Mouse (Mus musculus): Measurements from ENCODE around the gene Fkbp6. TPM values are rescaled to one million over a fixed set of nuclear protein-coding genes. Genes with fewer than 3 reads are reported as not detected.

Fkbp6 gene
- polyA plus RNA-seq, 1 experiment from 2014 or later, result 0.34 TPM

GRCm38 (mm10) chr5:135359772-135360171 is 9.9 kb upstream of the Fkbp6 start:
- Histone ChIP-seq H3K36me3 (ENCODE audit: control insufficient read depth, insufficient read depth, low read length) (no peaks in the 10 kb centered on the region), H3K9me3 (replicated peaks; ENCODE audit: control insufficient read depth, low read length, poor library complexity, severe bottlenecking) (no peaks in the 10 kb centered on the region), H3K4me2 (ENCODE audit: low read length) (no peak overlapping the region), H3K27me3 (ENCODE audit: control insufficient read depth, insufficient read depth, low read depth, low read length) (no peaks in the 10 kb centered on the region), H3K4me1 (ENCODE audit: control insufficient read depth, insufficient read depth, low read length) (no peaks in the 10 kb centered on the region), H3K27ac (ENCODE audit: low read length) (no peak overlapping the region), H3K4me3 (ENCODE audit: low read depth, low read length) (no peak overlapping the region), H3K9ac (ENCODE audit: low read depth, low read length) (no peak overlapping the region)
- WGBS, result 91% methylated on average over 2 of the region's 2 CpGs
- no peak for ATAC-seq

GRCm38 (mm10) chr5:135357556-135357955 is 7.7 kb upstream of the Fkbp6 start:
- ATAC-seq, result no peak
- H3K4me1 ChIP-seq (ENCODE audit: control insufficient read depth, insufficient read depth, low read length), result no peaks in the 10 kb centered on the region
- 83% methylated on average over 2 of the region's 2 CpGs for WGBS
- no peaks in the 10 kb centered on the region for H3K9me3 ChIP-seq (replicated peaks; ENCODE audit: control insufficient read depth, low read length, poor library complexity, severe bottlenecking)
- H3K27ac ChIP-seq (ENCODE audit: low read length), result no peak overlapping the region
- no peak overlapping the region for H3K4me2 ChIP-seq (ENCODE audit: low read length)
- no peaks in the 10 kb centered on the region for H3K36me3 ChIP-seq (ENCODE audit: control insufficient read depth, insufficient read depth, low read length)
- no peak overlapping the region for H3K9ac ChIP-seq (ENCODE audit: low read depth, low read length)
- no peak overlapping the region for H3K4me3 ChIP-seq (ENCODE audit: low read depth, low read length)
- no peaks in the 10 kb centered on the region for H3K27me3 ChIP-seq (ENCODE audit: control insufficient read depth, insufficient read depth, low read depth, low read length)

GRCm38 (mm10) chr5:135356090-135356489 is 6.2 kb upstream of the Fkbp6 start:
- Histone ChIP-seq H3K36me3 (ENCODE audit: control insufficient read depth, insufficient read depth, low read length) (no peaks in the 10 kb centered on the region), H3K4me1 (ENCODE audit: control insufficient read depth, insufficient read depth, low read length) (no peaks in the 10 kb centered on the region), H3K9me3 (replicated peaks; ENCODE audit: control insufficient read depth, low read length, poor library complexity, severe bottlenecking) (no peaks in the 10 kb centered on the region), H3K4me3 (ENCODE audit: low read depth, low read length) (no peak overlapping the region), H3K27me3 (ENCODE audit: control insufficient read depth, insufficient read depth, low read depth, low read length) (no peaks in the 10 kb centered on the region), H3K27ac (ENCODE audit: low read length) (no peak overlapping the region), H3K4me2 (ENCODE audit: low read length) (no peak overlapping the region), H3K9ac (ENCODE audit: low read depth, low read length) (no peak overlapping the region)
- no peak for ATAC-seq
- 47% methylated on average over 1 of the region's 1 CpGs for WGBS

DNA sequence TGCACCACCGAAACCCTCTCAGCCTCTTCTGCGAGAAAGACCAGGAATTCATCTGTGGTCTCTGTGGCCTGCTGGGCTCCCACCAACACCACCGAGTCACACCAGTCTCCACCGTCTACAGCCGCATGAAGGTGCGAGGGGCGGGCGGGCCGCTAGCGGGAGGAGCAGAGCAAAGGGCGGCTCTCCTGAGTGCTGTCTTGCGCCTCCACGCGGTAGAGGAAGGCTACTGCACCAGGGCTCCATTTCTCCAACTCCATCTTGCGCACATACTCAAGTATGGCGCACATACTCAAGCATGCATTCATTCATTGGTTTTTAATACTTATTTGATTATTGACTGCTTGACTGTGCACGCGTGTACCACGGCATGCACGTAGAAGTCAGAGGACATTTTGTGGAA is 3.7 kb upstream of the Fkbp6 start:
- H3K9me3 ChIP-seq (replicated peaks; ENCODE audit: control insufficient read depth, low read length, poor library complexity, severe bottlenecking), result no peaks in the 10 kb centered on the region; the same call in 1 of the 2 replicates
- H3K4me2 ChIP-seq (ENCODE audit: low read length), result no peak overlapping the region
- no peak overlapping the region for H3K4me3 ChIP-seq (ENCODE audit: low read depth, low read length)
- no peaks in the 10 kb centered on the region for H3K36me3 ChIP-seq (ENCODE audit: control insufficient read depth, insufficient read depth, low read length)
- H3K27ac ChIP-seq (ENCODE audit: low read length), result no peak overlapping the region
- WGBS, result 20% methylated on average over 20 of the region's 20 CpGs
- no peaks in the 10 kb centered on the region for H3K4me1 ChIP-seq (ENCODE audit: control insufficient read depth, insufficient read depth, low read length)
- H3K9ac ChIP-seq (ENCODE audit: low read depth, low read length), result no peak overlapping the region
- H3K27me3 ChIP-seq (ENCODE audit: control insufficient read depth, insufficient read depth, low read depth, low read length), result no peaks in the 10 kb centered on the region
- no peak for ATAC-seq

GRCm38 (mm10) chr5:135352995-135353394 is 3.2 kb upstream of the Fkbp6 start, which contains the start of gene Trim50:
Trim50 (plus strand) TSS chr5:135353295.
- ATAC-seq, result no peak
- 65% methylated on average over 9 of the region's 9 CpGs for WGBS
- Histone ChIP-seq H3K27me3 (ENCODE audit: control insufficient read depth, insufficient read depth, low read depth, low read length) (no peaks in the 10 kb centered on the region), H3K9ac (ENCODE audit: low read depth, low read length) (no peak within 1 kb of the TSS), H3K36me3 (ENCODE audit: control insufficient read depth, insufficient read depth, low read length) (no peaks in the 10 kb centered on the region), H3K27ac (ENCODE audit: low read length) (no peak within 1 kb of the TSS), H3K4me2 (ENCODE audit: low read length) (no peak within 1 kb of the TSS), H3K9me3 (replicated peaks; ENCODE audit: control insufficient read depth, low read length, poor library complexity, severe bottlenecking) (no peaks in the 10 kb centered on the region; the same call in 1 of the 2 replicates), H3K4me1 (ENCODE audit: control insufficient read depth, insufficient read depth, low read length) (no peaks in the 10 kb centered on the region), H3K4me3 (ENCODE audit: low read depth, low read length) (no peak within 1 kb of the TSS)

DNA sequence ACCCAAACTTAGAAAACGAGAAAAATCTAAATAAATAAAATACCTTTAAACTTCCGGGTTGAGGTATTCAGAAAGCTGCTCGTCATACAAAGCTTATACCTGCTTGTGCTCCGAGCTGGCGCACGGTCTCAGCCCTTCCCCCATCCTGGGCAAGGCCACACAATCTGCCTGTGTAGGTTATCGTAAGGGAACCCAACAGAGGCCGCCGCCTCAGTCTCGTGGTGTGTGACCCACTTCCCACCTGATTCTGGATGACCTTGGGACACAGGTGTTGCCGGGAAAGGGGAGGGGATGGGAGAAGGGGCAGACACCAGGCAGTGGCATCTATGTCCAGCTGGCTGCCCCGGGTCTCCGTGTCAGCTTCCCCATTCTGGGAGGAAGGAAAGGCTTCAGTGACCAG is 1.8 kb upstream of the Fkbp6 start:
- no peaks in the 10 kb centered on the region for H3K36me3 ChIP-seq (ENCODE audit: control insufficient read depth, insufficient read depth, low read length)
- H3K9me3 ChIP-seq (replicated peaks; ENCODE audit: control insufficient read depth, low read length, poor library complexity, severe bottlenecking), result no peaks in the 10 kb centered on the region; the same call in 1 of the 2 replicates
- no peak overlapping the region for H3K4me3 ChIP-seq (ENCODE audit: low read depth, low read length)
- no peak overlapping the region for H3K27ac ChIP-seq (ENCODE audit: low read length)
- WGBS, result 87% methylated on average over 13 of the region's 13 CpGs
- no peak overlapping the region for H3K9ac ChIP-seq (ENCODE audit: low read depth, low read length)
- H3K27me3 ChIP-seq (ENCODE audit: control insufficient read depth, insufficient read depth, low read depth, low read length), result no peaks in the 10 kb centered on the region
- no peak for ATAC-seq
- H3K4me2 ChIP-seq (ENCODE audit: low read length), result no peak overlapping the region
- no peaks in the 10 kb centered on the region for H3K4me1 ChIP-seq (ENCODE audit: control insufficient read depth, insufficient read depth, low read length)

DNA sequence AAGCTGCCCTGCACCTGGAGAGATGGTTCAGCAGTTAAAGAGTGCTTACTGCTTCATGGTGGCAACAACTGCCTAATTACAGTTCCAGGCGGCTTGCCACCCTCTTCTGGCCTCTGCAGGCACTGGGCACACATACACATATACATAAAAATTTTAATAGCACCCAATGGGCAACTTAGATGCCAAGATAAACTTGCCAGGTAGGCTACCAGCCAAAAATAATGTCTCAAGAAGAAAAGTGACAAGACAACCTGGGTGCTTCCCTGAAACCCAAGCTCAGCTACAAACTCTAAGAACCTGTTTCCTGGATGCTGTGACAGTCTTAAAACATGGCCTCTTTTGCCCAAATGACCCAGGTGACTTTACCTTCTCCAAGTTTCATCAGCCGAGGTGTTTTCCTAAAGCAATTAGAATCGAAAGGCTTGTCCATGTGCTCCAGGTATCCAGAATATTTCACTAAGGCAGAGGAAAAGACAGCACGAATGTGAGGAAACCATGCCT is 2.3 kb downstream of the Fkbp6 start:
- H3K4me3 ChIP-seq (ENCODE audit: low read depth, low read length), result no peak overlapping the region
- H3K9me3 ChIP-seq (replicated peaks; ENCODE audit: control insufficient read depth, low read length, poor library complexity, severe bottlenecking), result no peaks in the 10 kb centered on the region; the same call in 1 of the 2 replicates
- no peak overlapping the region for H3K27ac ChIP-seq (ENCODE audit: low read length)
- no peaks in the 10 kb centered on the region for H3K27me3 ChIP-seq (ENCODE audit: control insufficient read depth, insufficient read depth, low read depth, low read length)
- no peak overlapping the region for H3K4me2 ChIP-seq (ENCODE audit: low read length)
- no peaks in the 10 kb centered on the region for H3K36me3 ChIP-seq (ENCODE audit: control insufficient read depth, insufficient read depth, low read length)
- H3K9ac ChIP-seq (ENCODE audit: low read depth, low read length), result no peak overlapping the region
- no peak for ATAC-seq
- H3K4me1 ChIP-seq (ENCODE audit: control insufficient read depth, insufficient read depth, low read length), result no peaks in the 10 kb centered on the region
- WGBS, result 70% methylated on average over 4 of the region's 4 CpGs

- no peaks in the 10 kb centered on the region for H3K36me3 ChIP-seq (ENCODE audit: control insufficient read depth, insufficient read depth, low read length)
- WGBS, result 37% methylated on average over 1 of the region's 1 CpGs
- H3K4me2 ChIP-seq (ENCODE audit: low read length), result no peak overlapping the region
- no peak overlapping the region for H3K4me3 ChIP-seq (ENCODE audit: low read depth, low read length)
- no peak overlapping the region for H3K27ac ChIP-seq (ENCODE audit: low read length)
- no peaks in the 10 kb centered on the region; the same call in 1 of the 2 replicates for H3K9me3 ChIP-seq (replicated peaks; ENCODE audit: control insufficient read depth, low read length, poor library complexity, severe bottlenecking)
- H3K4me1 ChIP-seq (ENCODE audit: control insufficient read depth, insufficient read depth, low read length), result no peaks in the 10 kb centered on the region
- H3K27me3 ChIP-seq (ENCODE audit: control insufficient read depth, insufficient read depth, low read depth, low read length), result no peaks in the 10 kb centered on the region
- H3K9ac ChIP-seq (ENCODE audit: low read depth, low read length), result no peak overlapping the region
- no peak for ATAC-seq
Observed at GRCm38 (mm10) chr5:135346430-135346829, 3.4 kb downstream of the Fkbp6 start.

DNA sequence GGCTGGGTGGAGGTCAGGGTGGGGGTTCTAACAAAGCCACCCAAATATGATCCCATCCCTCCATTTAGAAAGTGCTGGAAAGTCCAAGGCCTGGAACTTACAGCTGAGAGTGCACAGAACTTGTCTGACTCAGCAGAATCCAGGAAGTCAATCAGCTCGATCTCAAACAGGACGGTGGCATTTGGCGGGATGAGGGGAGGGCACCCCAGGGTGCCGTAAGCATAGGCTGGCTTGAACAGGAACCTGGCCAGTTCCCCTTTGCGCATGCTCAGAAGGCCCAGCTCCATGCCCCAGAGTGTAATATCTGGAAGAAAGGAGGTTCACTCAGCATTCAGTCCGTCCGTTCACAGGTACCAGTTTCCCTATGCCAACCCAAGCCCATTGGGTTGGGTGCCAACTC is 3.9 kb downstream of the Fkbp6 start:
- no peak overlapping the region for H3K4me2 ChIP-seq (ENCODE audit: low read length)
- H3K36me3 ChIP-seq (ENCODE audit: control insufficient read depth, insufficient read depth, low read length), result no peaks in the 10 kb centered on the region
- whole genome bisulfite sequencing, result 78% methylated on average over 7 of the region's 7 CpGs
- ATAC-seq, result no peak
- no peaks in the 10 kb centered on the region; the same call in 1 of the 2 replicates for H3K9me3 ChIP-seq (replicated peaks; ENCODE audit: control insufficient read depth, low read length, poor library complexity, severe bottlenecking)
- H3K27ac ChIP-seq (ENCODE audit: low read length), result no peak overlapping the region
- H3K27me3 ChIP-seq (ENCODE audit: control insufficient read depth, insufficient read depth, low read depth, low read length), result no peaks in the 10 kb centered on the region
- no peaks in the 10 kb centered on the region for H3K4me1 ChIP-seq (ENCODE audit: control insufficient read depth, insufficient read depth, low read length)
- H3K4me3 ChIP-seq (ENCODE audit: low read depth, low read length), result no peak overlapping the region
- no peak overlapping the region for H3K9ac ChIP-seq (ENCODE audit: low read depth, low read length)

All from midbrain, embryonic 16.5 days (tissue).